Mouse (Mus musculus) kidney, postnatal 0 days (tissue): ENCODE results near the gene Cdc34b. TPM values are rescaled to one million over a fixed set of nuclear protein-coding genes. Genes with fewer than 3 reads are reported as not detected.
A peak's percentile ranks its signal among the peaks of the same experiment; 100 is the strongest.

Experiments
- ATAC-seq: fragments of 200-750 bp; cut with Nextera tagmentation; replicated peaks from 2 replicates; pipeline ENCODE4 v1.8.0; 2017; ENCODE audit warnings: low read depth, moderate number of reproducible peaks, moderate TSS enrichment, moderate library complexity; ENCODE audit not compliant: low FRiP score
- DNase-seq: peaks from one replicate; pipeline ENCODE4 v3.0.0-alpha.2; 2016; ENCODE audit warnings: low spot score
- H3K27ac ChIP-seq: fragments of 300-500 bp; sonication (generic); 2 replicates; pipeline ENCODE4 v1.5.1; 2014; ENCODE audit warnings: mild to moderate bottlenecking
- H3K27me3 ChIP-seq: fragments of 300-500 bp; sonication (generic); 2 replicates; pipeline ENCODE4 v1.6.1; 2014; ENCODE audit warnings: low read length, mixed read lengths; ENCODE audit not compliant: insufficient read depth
- H3K36me3 ChIP-seq: fragments of 300-500 bp; sonication (generic); 2 replicates; pipeline ENCODE4 v1.6.1; 2014; ENCODE audit warnings: low read length, mixed read lengths; ENCODE audit not compliant: insufficient read depth
- H3K4me1 ChIP-seq: fragments of 300-500 bp; sonication (generic); replicated peaks from 2 replicates; pipeline ENCODE4 v1.6.1; 2014; ENCODE audit warnings: antibody characterized with exemption, low read length, mixed read lengths; ENCODE audit not compliant: insufficient read depth
- H3K4me2 ChIP-seq: fragments of 300-500 bp; sonication (generic); 2 replicates; pipeline ENCODE4 v1.6.1; 2014; ENCODE audit warnings: mild to moderate bottlenecking, low read length, moderate library complexity, mixed read lengths
- H3K4me3 ChIP-seq: fragments of 300-500 bp; sonication (generic); replicated peaks from 2 replicates; pipeline ENCODE4 v1.5.1; 2014; ENCODE audit warnings: low read depth, low read length
- H3K9ac ChIP-seq: fragments of 300-500 bp; sonication (generic); 2 replicates; pipeline ENCODE4 v1.6.1; 2014; ENCODE audit warnings: low read depth, low read length
- H3K9me3 ChIP-seq: fragments of 300-500 bp; sonication (generic); replicated peaks from 2 replicates; pipeline ENCODE4 v1.6.1; 2016; ENCODE audit warnings: low read length, inconsistent platforms, mixed read lengths
- CTCF ChIP-seq: IDR thresholded peaks from 2 replicates; pipeline ENCODE4 v1.5.1; 2016; ENCODE audit warnings: antibody characterized with exemption, low read depth, mild to moderate bottlenecking, moderate library complexity
- WGBS: fragments of 180-500 bp; shearing (Covaris S2); extraction: QIAGEN DNeasy Blood & Tissue Kit; methylation state at CpG from one replicate; pipeline ENCODE4 v1.1.7; 2014; 5-methylcytosine and 5-hydroxymethylcytosine counted together
- polyA plus RNA-seq: library from polyadenylated mRNA; unstranded; fragments of >200 nt; fragmentation: Nextera tagmentation; extraction: Ambion mirVana; gene quantifications from 2 replicates; pipeline ENCODE4 v1.2.1, GENCODE M21; 2015

Gene Cdc34b
- polyA plus RNA-seq, 1 experiment from 2014 or later, result 0.28 TPM

GRCm38 (mm10) chr11:94716754-94717153 lies 24.8 kb upstream of the Cdc34b start:
- Histone ChIP-seq H3K36me3 (no peaks in the 10 kb centered on the region), H3K27ac (no peak overlapping the region), H3K9ac (no peak overlapping the region), H3K4me2 (peak overlapping the region; percentile 23), H3K4me3 (no peak overlapping the region), H3K9me3 (no peaks in the 10 kb centered on the region), H3K27me3 (no peaks in the 10 kb centered on the region; the same call in 1 of the 2 replicates), H3K4me1 (0 out of 2 replicates have a peak, but pooled peaks cover 3% of the 10 kb centered on the region)
- DNase-seq (peak; percentile 91), ATAC-seq (peak; percentile 24; the same call in 1 of the 2 replicates)
- WGBS, result 7% methylated on average over 9 of the region's 9 CpGs
- TF ChIP-seq CTCF, result peak; percentile 74

GRCm38 (mm10) chr11:94717239-94717638 lies 24.3 kb upstream of the Cdc34b start:
- H3K27me3 ChIP-seq, result no peaks in the 10 kb centered on the region; the same call in 1 of the 2 replicates
- WGBS, result 31% methylated on average over 11 of the region's 11 CpGs
- H3K4me1 ChIP-seq, result 0 out of 2 replicates have a peak, but pooled peaks cover 3% of the 10 kb centered on the region
- H3K27ac ChIP-seq, result peak overlapping the region; percentile 52; the same call in 1 of the 2 replicates
- TF ChIP-seq CTCF, result no peak
- peak overlapping the region; percentile 23 for H3K4me2 ChIP-seq
- H3K4me3 ChIP-seq, result no peak overlapping the region
- no peaks in the 10 kb centered on the region for H3K9me3 ChIP-seq
- no peaks in the 10 kb centered on the region for H3K36me3 ChIP-seq
- 0 out of 2 replicates have a peak overlapping the region, but pooled peaks have one; percentile 13 for H3K9ac ChIP-seq
- DNase-seq, result peak; percentile 43
- ATAC-seq, result no peak

- TF ChIP-seq CTCF, result no peak
- WGBS, result 87% methylated on average over 7 of the region's 7 CpGs
- Histone ChIP-seq H3K27ac (no peak overlapping the region), H3K4me1 (0 out of 2 replicates have a peak, but pooled peaks cover 3% of the 10 kb centered on the region), H3K9me3 (no peaks in the 10 kb centered on the region), H3K4me2 (no peak overlapping the region), H3K9ac (no peak overlapping the region), H3K4me3 (no peak overlapping the region), H3K27me3 (no peaks in the 10 kb centered on the region; the same call in 1 of the 2 replicates), H3K36me3 (no peaks in the 10 kb centered on the region)
- DNase-seq (no peak), ATAC-seq (no peak)
Observed at GRCm38 (mm10) chr11:94718113-94718909, 23.3 kb upstream of the Cdc34b start.

- 85% methylated on average over 2 of the region's 2 CpGs for WGBS
- DNase-seq, result no peak
Observed at GRCm38 (mm10) chr11:94719216-94719615, 22.4 kb upstream of the Cdc34b start.

GRCm38 (mm10) chr11:94727306-94727705 lies 14.3 kb upstream of the Cdc34b start:
- no peaks in the 10 kb centered on the region for H3K27me3 ChIP-seq
- 84% methylated on average over 3 of the region's 3 CpGs for WGBS
- no peak overlapping the region for H3K9ac ChIP-seq
- no peaks in the 10 kb centered on the region for H3K9me3 ChIP-seq
- DNase-seq (no peak), ATAC-seq (no peak)
- no peaks in the 10 kb centered on the region for H3K4me1 ChIP-seq
- no peak for TF ChIP-seq CTCF
- H3K4me3 ChIP-seq, result no peak overlapping the region
- no peak overlapping the region for H3K4me2 ChIP-seq
- no peaks in the 10 kb centered on the region for H3K36me3 ChIP-seq
- H3K27ac ChIP-seq, result no peak overlapping the region

More at GRCm38 (mm10) chr11:94719216-94719615, 22.4 kb upstream of the Cdc34b start:
- no peak for ATAC-seq
- H3K9me3 ChIP-seq, result no peaks in the 10 kb centered on the region
- H3K27ac ChIP-seq, result no peak overlapping the region
- no peaks in the 10 kb centered on the region; the same call in 1 of the 2 replicates for H3K27me3 ChIP-seq
- no peak for TF ChIP-seq CTCF
- H3K4me3 ChIP-seq, result no peak overlapping the region
- no peak overlapping the region for H3K4me2 ChIP-seq
- no peaks in the 10 kb centered on the region for H3K36me3 ChIP-seq
- no peak overlapping the region for H3K9ac ChIP-seq
- H3K4me1 ChIP-seq, result 0 out of 2 replicates have a peak, but pooled peaks cover 3% of the 10 kb centered on the region

GRCm38 (mm10) chr11:94728545-94728944 lies 13.0 kb upstream of the Cdc34b start:
- WGBS, result 84% methylated on average over 3 of the region's 3 CpGs
- no peaks in the 10 kb centered on the region for H3K27me3 ChIP-seq
- DNase-seq (no peak), ATAC-seq (no peak)
- H3K4me1 ChIP-seq, result no peaks in the 10 kb centered on the region
- no peak overlapping the region for H3K9ac ChIP-seq
- no peak overlapping the region for H3K4me2 ChIP-seq
- no peaks in the 10 kb centered on the region for H3K9me3 ChIP-seq
- H3K27ac ChIP-seq, result no peak overlapping the region
- H3K4me3 ChIP-seq, result no peak overlapping the region
- no peaks in the 10 kb centered on the region for H3K36me3 ChIP-seq
- no peak for TF ChIP-seq CTCF
